Mouse (Mus musculus): ENCODE measurements at regions not wholly inside any gene's neighbourhood (a gene's known extent, or its start where the extent isn't known, plus 50 kb on each side); places are given as distances from the start of the nearest gene placed in this dataset.

- no peaks in the 10 kb centered on the region for H3K36me3 ChIP-seq
- no peak for ATAC-seq (replicated peaks; ENCODE audit: low FRiP score)
- H3K9me3 ChIP-seq (replicated peaks): no peaks in the 10 kb centered on the region
- no peak overlapping the region for H3K27ac ChIP-seq
- H3K27me3 ChIP-seq: no peaks in the 10 kb centered on the region
- WGBS: 94% methylated on average over 4 of the region's 4 CpGs
- no peak overlapping the region for H3K4me3 ChIP-seq (replicated peaks)
- no peak overlapping the region for H3K9ac ChIP-seq
- H3K4me1 ChIP-seq: no peaks in the 10 kb centered on the region
- H3K4me2 ChIP-seq: no peak overlapping the region
Observed at GRCm38 (mm10) chr2:9267675-9268074, 613.4 kb upstream of the 4930412O13Rik start.

DNA sequence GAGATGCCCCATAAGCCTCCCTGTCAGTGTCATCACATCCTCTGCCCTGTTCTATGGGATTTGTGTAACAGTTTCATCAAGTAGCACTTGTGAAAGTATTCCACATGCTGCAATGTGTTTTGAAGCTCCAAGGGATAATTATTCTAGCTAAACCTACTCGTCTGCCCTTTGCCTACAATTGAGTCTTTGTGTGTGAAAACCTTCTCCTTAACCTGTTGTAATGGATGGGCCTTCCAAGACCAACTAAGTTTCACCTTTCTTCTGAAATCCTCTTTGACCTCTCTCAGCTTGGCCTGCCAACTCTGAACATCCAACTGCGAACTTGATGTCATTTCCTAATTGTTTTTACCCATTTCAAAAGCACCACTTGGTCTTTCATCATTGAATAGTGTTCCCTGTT lies 597.6 kb upstream of the 4930412O13Rik start:
- no peaks in the 10 kb centered on the region for H3K36me3 ChIP-seq
- no peaks in the 10 kb centered on the region for H3K27me3 ChIP-seq
- H3K4me2 ChIP-seq: no peak overlapping the region
- WGBS: 84% methylated on average over 2 of the region's 2 CpGs
- ATAC-seq (replicated peaks; ENCODE audit: low FRiP score): no peak
- H3K9ac ChIP-seq: no peak overlapping the region
- H3K4me3 ChIP-seq (replicated peaks): no peak overlapping the region
- no peaks in the 10 kb centered on the region for H3K9me3 ChIP-seq (replicated peaks)
- no peaks in the 10 kb centered on the region for H3K4me1 ChIP-seq
- H3K27ac ChIP-seq: no peak overlapping the region

DNA sequence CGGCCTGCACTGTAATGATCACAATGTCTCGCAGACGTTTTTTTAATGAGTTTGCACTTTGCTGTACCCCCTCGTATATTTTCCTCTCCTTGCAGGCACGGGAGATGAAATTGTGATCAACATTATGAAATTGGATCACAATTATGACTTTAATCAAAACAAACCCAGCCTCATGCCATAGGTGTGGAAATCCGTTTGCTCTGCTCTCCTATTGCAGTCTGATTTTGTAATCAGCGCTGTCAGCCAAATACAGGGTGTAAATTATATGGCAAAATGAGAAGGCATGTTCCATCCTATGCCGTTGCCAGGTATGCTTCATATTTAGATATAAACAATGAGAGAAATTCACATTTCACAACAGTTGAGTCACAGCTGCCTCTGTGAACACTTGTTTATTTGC lies 595.3 kb upstream of the 4930412O13Rik start:
- no peak overlapping the region for H3K4me3 ChIP-seq (replicated peaks)
- no peaks in the 10 kb centered on the region for H3K9me3 ChIP-seq (replicated peaks)
- 58% methylated on average over 8 of the region's 8 CpGs for WGBS
- no peaks in the 10 kb centered on the region for H3K36me3 ChIP-seq
- no peak overlapping the region for H3K4me2 ChIP-seq
- no peaks in the 10 kb centered on the region for H3K27me3 ChIP-seq
- no peak overlapping the region for H3K27ac ChIP-seq
- no peak for ATAC-seq (replicated peaks; ENCODE audit: low FRiP score)
- H3K4me1 ChIP-seq: no peaks in the 10 kb centered on the region
- no peak overlapping the region for H3K9ac ChIP-seq

GRCm38 (mm10) chr2:9287077-9287476 lies 594.0 kb upstream of the 4930412O13Rik start:
- Histone ChIP-seq H3K9me3 (replicated peaks) (no peaks in the 10 kb centered on the region), H3K4me3 (replicated peaks) (no peak overlapping the region), H3K27me3 (no peaks in the 10 kb centered on the region), H3K9ac (no peak overlapping the region), H3K4me2 (no peak overlapping the region), H3K36me3 (no peaks in the 10 kb centered on the region), H3K27ac (no peak overlapping the region), H3K4me1 (no peaks in the 10 kb centered on the region)
- 44% methylated on average over 1 of the region's 1 CpGs for WGBS
- ATAC-seq (replicated peaks; ENCODE audit: low FRiP score): peak; percentile 74

- 31% methylated on average over 6 of the region's 6 CpGs for WGBS
- Histone ChIP-seq H3K4me3 (replicated peaks) (no peak overlapping the region), H3K9me3 (replicated peaks) (no peaks in the 10 kb centered on the region), H3K36me3 (no peaks in the 10 kb centered on the region), H3K4me1 (no peaks in the 10 kb centered on the region), H3K4me2 (no peak overlapping the region), H3K27ac (no peak overlapping the region), H3K9ac (no peak overlapping the region), H3K27me3 (no peaks in the 10 kb centered on the region)
- no peak for ATAC-seq (replicated peaks; ENCODE audit: low FRiP score)
Observed at GRCm38 (mm10) chr2:9287623-9288022, 593.4 kb upstream of the 4930412O13Rik start.

DNA sequence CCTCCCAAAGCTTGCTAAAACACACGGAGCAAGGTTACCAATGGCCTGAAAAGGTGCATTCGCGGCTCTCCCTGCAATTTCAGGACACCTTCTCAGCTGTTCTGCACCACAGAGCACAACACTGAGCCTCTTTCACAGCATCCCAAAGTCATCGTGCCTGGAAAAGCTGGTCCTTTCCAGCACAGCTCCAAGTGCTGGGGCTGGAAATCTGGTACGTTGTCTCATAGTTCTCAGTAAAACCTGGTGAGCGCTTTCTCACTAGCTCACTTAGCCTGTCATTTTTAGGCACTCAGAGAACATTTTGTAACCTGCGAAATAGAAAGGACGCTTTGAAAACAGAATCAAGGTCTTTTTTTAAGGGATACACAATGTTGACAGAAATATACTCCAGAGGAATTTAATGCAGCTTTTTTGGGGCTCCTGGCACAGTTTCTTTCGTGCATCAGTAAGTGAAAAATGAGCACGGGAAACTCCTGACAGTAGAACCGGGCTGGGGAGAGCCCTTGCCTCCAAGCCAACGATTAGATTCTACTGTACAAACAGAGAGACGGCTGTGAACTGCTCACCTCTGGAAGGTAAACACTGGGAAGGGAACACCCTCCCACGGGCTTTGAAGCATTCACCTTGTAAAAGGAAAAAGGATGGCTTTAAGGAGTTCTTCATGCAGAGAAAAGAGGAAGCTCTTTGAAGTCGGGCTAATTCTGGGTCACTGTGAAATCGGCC lies 549.3 kb upstream of the 4930412O13Rik start:
- Histone ChIP-seq H3K4me1 (peaks cover 9% of the 10 kb centered on the region; the same call in 1 of the 2 replicates), H3K27me3 (no peaks in the 10 kb centered on the region), H3K27ac (0 out of 2 replicates have a peak overlapping the region, but pooled peaks have one; percentile 3), H3K9me3 (replicated peaks) (no peaks in the 10 kb centered on the region), H3K4me3 (replicated peaks) (peak overlapping the region; percentile 16), H3K36me3 (no peaks in the 10 kb centered on the region), H3K4me2 (peak overlapping the region; percentile 43), H3K9ac (no peak overlapping the region)
- WGBS: 26% methylated on average over 16 of the region's 16 CpGs
- ATAC-seq (replicated peaks; ENCODE audit: low FRiP score): peak; percentile 82

GRCm38 (mm10) chr2:9348982-9349381 lies 532.1 kb upstream of the 4930412O13Rik start:
- Histone ChIP-seq H3K9ac (no peak overlapping the region), H3K27ac (no peak overlapping the region), H3K27me3 (no peaks in the 10 kb centered on the region), H3K4me3 (replicated peaks) (no peak overlapping the region), H3K4me1 (0 out of 2 replicates have a peak, but pooled peaks cover 8% of the 10 kb centered on the region), H3K36me3 (no peaks in the 10 kb centered on the region), H3K4me2 (no peak overlapping the region), H3K9me3 (replicated peaks) (no peaks in the 10 kb centered on the region)
- 46% methylated on average over 4 of the region's 4 CpGs for WGBS
- no peak for ATAC-seq (replicated peaks; ENCODE audit: low FRiP score)

- Histone ChIP-seq H3K4me1 (0 out of 2 replicates have a peak, but pooled peaks cover 8% of the 10 kb centered on the region), H3K9me3 (replicated peaks) (no peaks in the 10 kb centered on the region), H3K9ac (no peak overlapping the region), H3K4me2 (no peak overlapping the region), H3K4me3 (replicated peaks) (no peak overlapping the region), H3K36me3 (no peaks in the 10 kb centered on the region), H3K27me3 (no peaks in the 10 kb centered on the region), H3K27ac (no peak overlapping the region)
- 54% methylated on average over 1 of the region's 1 CpGs for WGBS
- no peak for ATAC-seq (replicated peaks; ENCODE audit: low FRiP score)
Observed at GRCm38 (mm10) chr2:9349994-9350393, 531.1 kb upstream of the 4930412O13Rik start.

GRCm38 (mm10) chr2:9352190-9352589 lies 528.9 kb upstream of the 4930412O13Rik start:
- no peak overlapping the region for H3K4me3 ChIP-seq (replicated peaks)
- H3K9me3 ChIP-seq (replicated peaks): no peaks in the 10 kb centered on the region
- no peak overlapping the region for H3K9ac ChIP-seq
- WGBS: 29% methylated on average over 7 of the region's 7 CpGs
- H3K4me1 ChIP-seq: 0 out of 2 replicates have a peak, but pooled peaks cover 8% of the 10 kb centered on the region
- no peaks in the 10 kb centered on the region for H3K36me3 ChIP-seq
- H3K27me3 ChIP-seq: no peaks in the 10 kb centered on the region
- no peak overlapping the region for H3K4me2 ChIP-seq
- no peak overlapping the region for H3K27ac ChIP-seq
- ATAC-seq (replicated peaks; ENCODE audit: low FRiP score): 0 out of 2 replicates have a peak, but pooled peaks have one; percentile 36

GRCm38 (mm10) chr2:9360020-9360419 lies 521.0 kb upstream of the 4930412O13Rik start:
- H3K36me3 ChIP-seq: no peaks in the 10 kb centered on the region
- 0 out of 2 replicates have a peak, but pooled peaks cover 7% of the 10 kb centered on the region for H3K4me1 ChIP-seq
- ATAC-seq (replicated peaks; ENCODE audit: low FRiP score): no peak
- 30% methylated on average over 4 of the region's 4 CpGs for WGBS
- no peak overlapping the region for H3K4me3 ChIP-seq (replicated peaks)
- H3K9ac ChIP-seq: no peak overlapping the region
- no peaks in the 10 kb centered on the region for H3K9me3 ChIP-seq (replicated peaks)
- no peaks in the 10 kb centered on the region for H3K27me3 ChIP-seq
- no peak overlapping the region for H3K27ac ChIP-seq
- H3K4me2 ChIP-seq: no peak overlapping the region

GRCm38 (mm10) chr2:9367801-9368584 lies 513.1 kb upstream of the 4930412O13Rik start:
- Histone ChIP-seq H3K4me3 (replicated peaks) (no peak overlapping the region), H3K27ac (no peak overlapping the region), H3K27me3 (no peaks in the 10 kb centered on the region), H3K4me2 (no peak overlapping the region), H3K9ac (no peak overlapping the region), H3K4me1 (no peaks in the 10 kb centered on the region), H3K9me3 (replicated peaks) (no peaks in the 10 kb centered on the region), H3K36me3 (no peaks in the 10 kb centered on the region)
- ATAC-seq (replicated peaks; ENCODE audit: low FRiP score): no peak
- 93% methylated on average over 8 of the region's 8 CpGs for WGBS

DNA sequence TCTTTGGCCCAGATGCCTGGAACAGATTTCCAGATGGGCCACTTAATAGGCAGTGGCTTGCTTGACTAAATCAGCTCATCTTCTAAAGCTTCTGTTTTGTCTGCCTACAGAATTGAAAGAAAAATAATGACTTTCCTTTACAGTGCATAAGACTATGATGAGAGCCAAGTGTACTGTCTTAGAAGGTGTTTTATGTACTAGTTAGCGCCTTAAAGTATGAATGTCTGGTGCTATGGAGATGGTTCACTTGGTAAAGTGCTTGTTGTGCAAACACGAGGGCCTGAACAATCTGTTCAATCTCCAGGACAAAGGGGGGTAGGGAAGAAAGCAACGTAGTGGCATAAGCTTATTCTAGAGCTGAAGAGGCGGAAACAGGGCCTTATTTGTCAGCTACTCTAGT lies 511.5 kb upstream of the 4930412O13Rik start:
- Histone ChIP-seq H3K4me3 (replicated peaks) (no peak overlapping the region), H3K9me3 (replicated peaks) (no peaks in the 10 kb centered on the region), H3K36me3 (no peaks in the 10 kb centered on the region), H3K9ac (no peak overlapping the region), H3K4me1 (no peaks in the 10 kb centered on the region), H3K27ac (no peak overlapping the region), H3K27me3 (no peaks in the 10 kb centered on the region), H3K4me2 (no peak overlapping the region)
- 84% methylated on average over 4 of the region's 4 CpGs for WGBS
- ATAC-seq (replicated peaks; ENCODE audit: low FRiP score): no peak

Measured in kidney, embryonic 15.5 days (tissue).